Mouse (Mus musculus) right cerebral cortex, postnatal 10 days (tissue): ENCODE measurements at regions not wholly inside any gene's neighbourhood (a gene's known extent, or its start where the extent isn't known, plus 50 kb on each side); places are given as distances from the start of the nearest gene placed in this dataset.

Experiments used
- DNase-seq, 2 experiments: peaks; one replicate each; pipeline ENCODE4 v3.0.0; 2021; ENCODE audit warnings: low spot score in 2 of 2

- DNase-seq, result no peak
Observed at GRCm38 (mm10) chr11:43370025-43370424, 56.0 kb downstream of the Pttg1 start.

GRCm38 (mm10) chr11:43368346-43368745, 57.7 kb downstream of the Pttg1 start:
- DNase-seq, result no peak

GRCm38 (mm10) chr11:43361858-43362257, 64.2 kb downstream of the Pttg1 start:
- no peak for DNase-seq

- no peak for DNase-seq
Observed at GRCm38 (mm10) chr11:43358390-43359291, 67.4 kb downstream of the Pttg1 start.

- DNase-seq, result no peak
Observed at GRCm38 (mm10) chr11:43353602-43354001, 72.4 kb downstream of the Pttg1 start.

GRCm38 (mm10) chr11:43353030-43353429, 73.0 kb downstream of the Pttg1 start:
- no peak for DNase-seq

- DNase-seq, result peak in 1 of 2 experiments; percentile 47
Observed at GRCm38 (mm10) chr11:43351818-43352217, 74.2 kb downstream of the Pttg1 start.

GRCm38 (mm10) chr11:43351348-43351747, 74.7 kb downstream of the Pttg1 start:
- no peak for DNase-seq

GRCm38 (mm10) chr11:43350242-43350641, 75.8 kb downstream of the Pttg1 start:
- no peak for DNase-seq

- peak; percentile 44 to 50 for DNase-seq
Observed at GRCm38 (mm10) chr11:43349564-43349963, 76.5 kb downstream of the Pttg1 start.

- peak; percentile 92 to 93 for DNase-seq
Observed at GRCm38 (mm10) chr11:43348571-43348970, 77.5 kb downstream of the Pttg1 start.

- DNase-seq, result no peak
Observed at GRCm38 (mm10) chr11:43346489-43346888, 79.6 kb downstream of the Pttg1 start.

- peak; percentile 34 to 39 for DNase-seq
Observed at GRCm38 (mm10) chr11:43344767-43345561, 81.1 kb downstream of the Pttg1 start.

GRCm38 (mm10) chr11:43343574-43343973, 82.5 kb downstream of the Pttg1 start:
- no peak for DNase-seq

GRCm38 (mm10) chr11:43338377-43338993, 87.6 kb downstream of the Pttg1 start:
- DNase-seq, result no peak

- DNase-seq, result no peak
Observed at GRCm38 (mm10) chr11:43335668-43336265, 90.3 kb downstream of the Pttg1 start.

- DNase-seq, result no peak
Observed at GRCm38 (mm10) chr11:43333547-43333946, 92.5 kb downstream of the Pttg1 start.

GRCm38 (mm10) chr11:43313996-43314395, 112.1 kb downstream of the Pttg1 start:
- DNase-seq, result no peak
